Mouse (Mus musculus): ENCODE measurements at regions not wholly inside any gene's neighbourhood (a gene's known extent, or its start where the extent isn't known, plus 50 kb on each side); places are given as distances from the start of the nearest gene placed in this dataset.

DNA sequence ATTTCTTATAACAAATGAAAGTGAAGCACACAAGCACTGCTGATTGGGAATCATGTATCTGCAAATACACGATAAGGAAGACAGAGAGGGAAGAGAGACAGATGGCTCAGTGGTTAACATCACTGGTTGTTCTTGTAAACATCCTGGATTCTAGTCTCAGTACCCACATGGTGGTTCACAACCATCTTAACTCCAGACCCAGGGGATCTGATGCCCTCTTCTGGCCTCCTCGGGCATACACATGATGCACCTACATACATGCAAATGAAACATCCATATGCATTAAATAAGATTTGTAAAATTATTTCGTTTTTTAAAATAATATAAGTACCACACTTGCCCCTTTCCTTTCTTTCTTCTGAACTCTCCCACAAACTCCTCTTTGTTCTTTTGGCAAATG is 106.4 kb upstream of the Gm10181 start:
- TF ChIP-seq CTCF (IDR thresholded peaks at IDR 0.05; ENCODE audit: low read depth) (no peak), EP300 (IDR thresholded peaks at IDR 0.05; ENCODE audit: low read depth) (no peak)

Measured in liver, embryonic 14.5 days (tissue).